Mouse (Mus musculus) heart, adult 9 months (tissue): ENCODE measurements around the gene Phox2a.

Source experiments
- DNase-seq, 2 experiments: peaks; one replicate each; pipeline ENCODE4 v3.0.0; 2022; ENCODE audit warnings: low spot score in 2 of 2

Gene Phox2a

DNA sequence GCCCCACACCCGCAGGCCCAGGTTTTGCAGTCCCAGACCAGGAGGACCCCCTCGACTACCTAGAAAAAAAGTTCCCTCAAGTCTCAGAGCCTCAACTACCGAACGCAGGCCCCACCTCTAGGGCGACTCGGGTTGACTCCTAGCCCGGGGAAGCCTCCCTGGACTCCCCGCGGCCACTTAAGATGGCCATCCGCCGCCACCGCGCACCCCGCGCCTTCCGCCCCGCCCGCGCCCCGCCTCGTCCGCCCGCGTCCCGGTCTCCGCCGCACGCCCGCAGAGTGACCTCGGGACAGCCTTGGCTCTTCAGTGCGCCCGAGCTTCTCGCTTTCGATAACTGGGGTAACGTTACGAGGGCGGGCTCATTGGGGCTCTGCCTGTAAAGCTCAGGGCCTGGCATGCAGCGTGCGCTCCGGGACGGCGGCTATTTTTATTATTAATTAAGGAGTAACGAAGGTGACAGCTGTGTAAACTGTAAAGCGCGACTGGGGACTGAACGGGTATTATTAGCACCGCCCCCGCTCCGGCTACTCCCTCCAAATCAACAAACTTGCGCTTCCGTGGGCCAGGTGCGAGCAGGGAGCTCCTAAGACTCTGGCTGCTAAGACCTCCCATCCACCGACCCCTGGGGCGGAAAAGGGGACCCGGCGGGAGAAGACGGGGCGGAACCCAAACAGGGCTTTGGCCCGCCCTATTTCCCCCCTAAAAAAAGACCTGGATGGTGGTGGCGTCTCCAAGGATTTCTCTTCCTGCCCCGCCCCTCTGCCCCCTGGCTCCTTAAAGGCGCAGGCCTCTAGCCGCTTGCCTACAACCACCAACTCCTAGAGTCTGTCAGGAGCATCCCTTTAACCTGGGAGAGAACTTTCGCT is 19.7 kb downstream of the Phox2a start, which contains the start of gene Inppl1:
Gene Inppl1 (minus strand): TSS at position 624 of the 866 bp plus-strand sequence.
- peak; percentile 94 to 95 for DNase-seq

DNA sequence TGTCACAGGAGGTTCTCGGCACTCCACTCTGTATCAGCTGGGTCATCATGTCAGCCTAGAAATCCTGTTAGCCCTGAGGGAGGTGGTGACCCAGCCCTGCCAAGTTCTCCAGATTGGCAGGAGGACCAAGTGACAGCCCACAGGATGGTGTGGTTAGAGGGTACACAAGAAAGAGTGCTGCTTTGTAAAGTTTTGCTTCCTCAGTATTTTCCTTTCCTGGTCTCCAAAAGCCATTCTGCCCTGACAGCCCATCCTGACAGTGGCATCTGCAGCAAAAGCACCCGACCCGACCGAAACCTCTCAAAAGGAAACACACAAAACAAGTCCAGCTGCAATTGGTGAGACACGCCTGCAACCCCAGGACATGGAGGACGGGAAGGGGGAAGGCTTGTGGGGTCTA is 26.1 kb downstream of the Phox2a start:
- no peak for DNase-seq

- DNase-seq, result no peak
Observed at GRCm38 (mm10) chr7:101847934-101848333, 29.8 kb downstream of the Phox2a start.

GRCm38 (mm10) chr7:101851689-101852088 is 33.6 kb downstream of the Phox2a start:
- no peak for DNase-seq

DNA sequence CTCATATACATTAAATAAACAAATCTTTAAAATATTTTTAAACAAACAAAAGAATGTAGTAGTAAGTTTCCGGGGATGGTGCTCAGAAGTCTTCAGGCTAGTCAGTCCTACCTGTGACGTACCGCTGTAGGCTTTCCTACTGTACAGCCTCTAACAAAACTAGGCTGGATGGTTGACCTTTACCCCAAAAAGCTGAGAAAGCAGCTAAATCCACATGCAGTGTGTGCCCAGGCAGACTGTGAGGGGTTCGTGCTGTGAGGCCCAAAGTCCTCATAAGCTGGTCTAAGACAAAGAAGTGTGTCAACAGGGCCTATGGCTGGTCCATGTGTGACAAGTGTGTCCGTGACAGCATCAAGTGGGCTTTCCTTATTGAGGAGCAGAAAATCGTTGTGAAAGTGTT is 34.7 kb downstream of the Phox2a start:
- no peak for DNase-seq

GRCm38 (mm10) chr7:101853816-101854215 is 35.7 kb downstream of the Phox2a start:
- no peak for DNase-seq

- no peak for DNase-seq
Observed at GRCm38 (mm10) chr7:101857094-101857493, 39.0 kb downstream of the Phox2a start, which contains the start of gene Folr2. Gene Folr2 (minus strand): TSS chr7:101857194.

DNA sequence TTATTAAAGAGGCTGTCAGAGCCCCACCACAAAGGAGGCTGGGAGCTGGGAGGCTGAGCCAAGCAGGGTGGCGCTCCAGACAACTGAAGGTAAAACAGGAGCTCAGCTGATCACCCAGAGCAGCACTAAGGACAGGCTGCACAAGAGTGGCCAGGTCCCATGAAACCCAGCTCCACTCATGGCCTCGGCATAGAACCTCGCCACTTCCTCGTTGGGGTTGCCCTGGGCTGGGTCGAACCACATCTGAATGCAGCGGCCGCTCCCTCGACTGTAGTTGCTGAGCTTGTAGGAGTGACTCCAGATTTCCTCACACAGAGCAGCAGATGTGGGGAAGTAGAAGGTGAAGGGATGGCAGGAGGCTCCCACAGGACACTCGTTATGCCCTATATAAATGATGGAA is 40.2 kb downstream of the Phox2a start:
- no peak for DNase-seq

DNA sequence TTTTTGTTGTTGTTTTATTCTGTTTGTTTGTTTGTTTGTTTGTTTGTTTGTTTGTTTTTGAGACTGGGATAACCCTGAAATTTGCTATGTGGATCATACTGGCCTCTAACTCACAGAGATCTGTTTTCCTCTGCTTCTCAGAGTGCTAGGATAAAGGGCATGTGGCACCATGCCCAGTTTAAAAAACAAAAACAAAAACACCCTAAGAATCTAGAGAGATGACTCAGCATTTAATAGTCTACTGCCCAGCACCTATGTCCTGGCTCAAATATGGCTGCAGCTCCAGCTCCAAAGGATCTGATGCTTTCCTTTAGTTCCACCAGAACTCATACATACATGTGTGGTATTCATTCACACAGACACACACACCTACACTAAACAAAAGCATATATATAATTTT is 42.9 kb downstream of the Phox2a start:
- no peak for DNase-seq

- no peak for DNase-seq
Observed at GRCm38 (mm10) chr7:101862291-101862690, 44.2 kb downstream of the Phox2a start.

DNA sequence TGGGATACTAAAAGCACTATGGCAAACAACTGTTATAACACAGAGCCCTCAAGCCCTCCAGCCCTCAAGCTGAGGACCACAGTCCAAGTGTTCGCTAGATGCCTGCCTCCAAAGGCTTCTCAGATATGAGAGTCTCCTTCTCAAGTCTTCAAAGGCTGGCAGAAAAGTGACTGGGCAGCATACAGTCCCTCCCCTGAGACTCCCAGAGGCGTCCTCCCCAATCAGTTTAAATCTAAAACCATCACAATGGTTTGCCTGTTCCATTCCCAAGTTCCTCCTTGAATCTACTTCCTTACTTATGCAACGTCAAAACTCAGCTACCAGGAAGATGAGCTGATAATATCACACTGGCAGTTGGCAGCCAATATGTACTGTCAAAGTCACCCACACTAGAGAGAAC is 45.3 kb downstream of the Phox2a start, which contains the start of gene Anapc15:
Gene Anapc15 (plus strand): TSS at position 301 of the 400 bp plus-strand sequence.
- DNase-seq, result no peak

DNA sequence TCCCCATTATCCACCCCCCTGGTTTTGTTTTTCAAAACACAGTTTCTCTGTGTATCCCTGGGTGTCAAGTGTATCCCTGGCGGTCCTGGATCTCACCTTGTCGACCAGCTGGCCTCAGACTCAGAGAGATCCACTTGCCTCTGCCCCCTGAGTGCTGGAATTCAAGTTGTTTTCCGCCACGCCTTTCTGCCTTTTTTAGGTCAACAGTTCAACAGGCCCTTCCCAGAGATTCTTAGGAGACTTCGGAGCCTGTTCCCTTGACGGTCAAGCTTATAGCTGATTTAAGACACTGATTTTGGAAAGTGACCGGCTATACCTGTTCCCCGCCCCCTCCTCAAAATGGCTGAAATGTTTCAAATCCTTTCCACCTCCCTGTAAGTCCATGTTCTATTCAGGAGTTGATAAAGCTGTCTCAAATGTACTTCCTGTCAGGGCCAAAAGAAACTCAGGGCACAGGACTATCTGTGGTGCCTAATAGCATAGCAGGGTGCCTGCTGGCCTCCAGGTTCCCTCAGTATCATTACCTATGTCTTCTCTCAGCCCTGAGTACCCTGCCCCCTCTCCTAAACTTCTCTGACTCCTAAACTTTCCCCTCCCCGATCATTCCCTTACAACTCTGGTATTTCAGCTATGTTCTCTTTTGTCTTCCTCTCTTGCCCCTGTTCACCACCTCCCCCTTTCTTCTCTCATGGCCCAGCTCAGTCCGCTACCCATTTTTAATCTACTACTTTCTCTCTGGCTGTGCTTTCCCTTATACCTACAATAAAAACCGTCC is 48.6 kb downstream of the Phox2a start:
- no peak for DNase-seq

DNA sequence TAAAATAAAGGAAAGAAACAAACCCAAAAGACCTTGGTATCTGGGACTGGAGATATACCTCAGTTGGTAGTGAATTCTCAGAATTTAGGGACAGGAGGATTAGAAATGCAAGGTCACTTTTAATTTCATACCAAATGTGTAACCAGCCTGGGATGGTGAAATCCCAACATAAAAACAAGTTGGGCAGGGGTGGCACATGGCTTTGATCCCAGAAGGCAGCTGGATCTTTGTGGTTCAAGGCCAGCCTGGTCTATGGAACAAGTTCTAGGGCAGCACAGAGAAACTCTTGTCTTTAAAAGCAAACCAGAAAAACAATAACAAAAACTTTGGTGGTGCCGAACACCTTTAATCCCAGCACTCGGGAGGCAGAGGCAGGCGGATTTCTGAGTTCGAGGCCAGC is 49.4 kb downstream of the Phox2a start:
- no peak for DNase-seq

GRCm38 (mm10) chr7:101868241-101869162 is 50.4 kb downstream of the Phox2a start:
- DNase-seq, result peak in 1 of 2 experiments; percentile 17

DNA sequence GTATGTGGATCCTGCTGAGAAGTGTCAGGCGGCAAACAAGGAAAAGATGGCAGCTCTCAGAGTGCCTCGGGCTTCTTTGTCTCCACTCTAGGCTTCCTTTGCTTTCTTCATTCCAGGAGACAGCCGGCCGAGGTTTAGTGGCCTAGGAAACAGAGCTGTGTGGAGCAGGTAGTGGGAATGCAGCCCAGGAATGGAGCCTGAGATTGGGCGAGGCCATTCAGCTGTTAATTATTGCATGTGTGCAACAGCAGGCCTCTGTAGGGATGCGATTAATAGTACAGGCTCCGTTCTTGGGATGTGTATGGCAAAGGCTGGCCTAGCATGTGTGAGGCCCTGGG is 51.0 kb downstream of the Phox2a start:
- DNase-seq, result no peak

DNA sequence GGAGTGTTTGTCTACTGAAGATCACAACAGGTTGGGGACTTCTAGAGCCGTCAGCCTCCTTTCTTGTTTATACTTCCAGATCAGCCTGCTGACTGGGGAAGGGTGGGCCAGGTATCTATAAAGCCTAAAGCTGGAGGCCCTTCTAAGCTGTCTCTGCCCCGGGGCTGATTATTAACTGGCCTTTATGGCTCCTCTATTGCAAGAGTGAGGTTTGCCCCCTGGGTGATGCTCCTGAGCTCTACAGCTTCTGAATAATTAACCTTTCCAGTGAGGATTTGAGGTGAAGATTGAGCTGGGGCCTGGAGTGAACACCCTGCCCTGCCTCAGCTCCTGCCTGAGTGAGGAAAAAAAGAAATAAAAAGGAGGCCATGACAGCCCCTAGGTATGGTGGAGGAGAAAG is 52.5 kb downstream of the Phox2a start, which contains the start of gene Folr1:
Gene Folr1 (minus strand): TSS at position 160 of the 400 bp plus-strand sequence.
- no peak for DNase-seq

GRCm38 (mm10) chr7:101871296-101871695 is 53.2 kb downstream of the Phox2a start:
- DNase-seq, result no peak
